Mouse (Mus musculus): ENCODE data around the gene Prr15l. TPM values are rescaled to one million over a fixed set of nuclear protein-coding genes. Genes with fewer than 3 reads are reported as not detected.
A peak's percentile ranks its signal among the peaks of the same experiment; 100 is the strongest.

The Prr15l gene
- polyA plus RNA-seq, 1 experiment from 2014 or later = not detected

DNA sequence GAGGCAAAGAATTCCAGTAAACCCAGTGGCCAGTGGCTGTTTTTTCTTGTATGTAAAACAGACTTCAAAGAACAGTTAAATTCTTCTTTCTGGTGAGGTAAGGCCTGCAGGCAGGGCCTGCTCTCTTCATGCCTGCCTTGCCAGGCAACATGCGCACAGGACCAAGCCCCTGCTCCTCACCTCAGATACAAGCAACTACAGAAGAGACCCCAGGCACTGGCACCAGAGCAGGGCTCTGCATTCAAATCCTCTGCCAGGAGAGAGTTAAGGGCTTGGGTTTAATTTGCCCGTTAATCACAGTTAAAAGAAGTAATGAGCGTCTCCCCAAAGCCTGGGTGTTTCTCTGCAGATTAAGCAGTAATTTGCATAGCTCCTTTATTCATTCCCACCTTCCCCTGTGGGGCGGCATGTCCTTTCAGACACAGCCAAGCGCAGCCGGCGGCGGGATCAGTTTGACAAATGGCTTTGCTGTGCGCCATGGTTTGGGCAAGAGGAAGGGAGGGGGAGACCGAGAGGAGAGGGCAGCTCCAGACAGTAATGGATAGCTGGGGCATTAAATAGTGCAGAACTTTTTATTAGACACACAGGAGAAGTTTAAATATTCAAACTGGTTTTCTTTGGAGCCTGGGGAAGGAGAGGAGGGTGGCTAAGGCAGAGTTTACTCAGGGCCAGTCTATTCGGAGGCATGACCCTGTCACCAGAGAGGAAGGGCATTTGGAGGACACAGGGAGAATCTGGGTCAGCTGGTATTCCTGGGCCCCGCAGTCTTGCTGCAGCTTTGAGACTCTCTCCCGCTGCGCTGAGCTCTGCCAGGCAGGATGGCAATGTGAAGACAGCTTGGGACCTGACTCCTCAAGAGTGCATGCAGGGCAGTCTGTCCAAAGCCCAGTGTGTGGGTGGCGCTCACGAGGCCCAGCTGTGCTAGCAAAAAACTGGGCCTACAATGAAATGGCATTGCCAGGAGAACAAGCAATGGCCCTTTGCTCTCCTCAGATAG is 25.0 kb upstream of the Prr15l start:
- Histone ChIP-seq H3K9me3 (no peaks in the 10 kb centered on the region), H3K36me3 (peaks cover 6% of the 10 kb centered on the region), H3K27me3 (no peaks in the 10 kb centered on the region), H3K4me1 (replicated peaks) (peaks cover 88% of the 10 kb centered on the region), H3K9ac (replicated peaks) (peak overlapping the region; percentile 21; the same call in 1 of the 2 replicates), H3K27ac (peak overlapping the region; percentile 92), H3K4me2 (replicated peaks) (0 out of 2 replicates have a peak overlapping the region, but pooled peaks have one; percentile 22), H3K4me3 (replicated peaks) (no peak overlapping the region)
- WGBS = 3% methylated on average over 16 of the region's 16 CpGs
- ATAC-seq = peak; percentile 76

- no peak for ATAC-seq
Observed at GRCm38 (mm10) chr11:96906431-96907161, 21.3 kb upstream of the Prr15l start.

GRCm38 (mm10) chr11:96908594-96908993 is 19.3 kb upstream of the Prr15l start:
- H3K36me3 ChIP-seq = peaks cover 42% of the 10 kb centered on the region
- H3K4me2 ChIP-seq (replicated peaks) = no peak overlapping the region
- H3K4me1 ChIP-seq (replicated peaks) = peaks cover 53% of the 10 kb centered on the region
- no peaks in the 10 kb centered on the region for H3K27me3 ChIP-seq
- no peak overlapping the region for H3K9ac ChIP-seq (replicated peaks)
- H3K27ac ChIP-seq = peak overlapping the region; percentile 79; the same call in 1 of the 2 replicates
- no peak for ATAC-seq
- no peak overlapping the region for H3K4me3 ChIP-seq (replicated peaks)
- H3K9me3 ChIP-seq = no peaks in the 10 kb centered on the region
- WGBS = 96% methylated on average over 12 of the region's 12 CpGs

More at GRCm38 (mm10) chr11:96906431-96907161, 21.3 kb upstream of the Prr15l start:
- H3K4me2 ChIP-seq (replicated peaks) = no peak overlapping the region
- 35% methylated on average over 15 of the region's 15 CpGs for WGBS
- peak overlapping the region; percentile 79 for H3K27ac ChIP-seq
- peaks cover 73% of the 10 kb centered on the region for H3K4me1 ChIP-seq (replicated peaks)
- no peaks in the 10 kb centered on the region for H3K9me3 ChIP-seq
- peak overlapping the region; percentile 50; the same call in 1 of the 2 replicates for H3K9ac ChIP-seq (replicated peaks)
- peaks cover 26% of the 10 kb centered on the region for H3K36me3 ChIP-seq
- no peak overlapping the region for H3K4me3 ChIP-seq (replicated peaks)
- no peaks in the 10 kb centered on the region for H3K27me3 ChIP-seq

DNA sequence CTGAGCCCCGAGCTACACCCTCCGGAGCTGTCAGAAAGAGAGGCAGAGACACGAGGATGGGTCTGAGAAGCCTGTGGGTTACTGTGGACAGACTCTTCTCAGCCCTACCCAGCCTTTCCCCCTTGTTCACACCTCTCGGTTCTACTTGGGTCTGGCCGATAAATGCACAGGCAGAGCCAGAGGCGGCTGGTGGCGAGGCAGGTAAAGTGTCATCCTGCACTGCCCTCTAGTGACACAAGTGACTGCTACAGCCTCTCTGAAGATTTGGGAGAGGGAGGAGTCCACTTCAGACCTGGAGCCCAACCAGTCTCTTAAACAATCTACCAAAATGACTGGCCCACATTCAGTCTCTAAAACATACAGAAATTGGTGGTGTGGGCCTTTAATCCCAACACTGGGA is 17.9 kb upstream of the Prr15l start:
- Histone ChIP-seq H3K9ac (replicated peaks) (no peak overlapping the region), H3K36me3 (peaks cover 42% of the 10 kb centered on the region), H3K9me3 (no peaks in the 10 kb centered on the region), H3K4me2 (replicated peaks) (no peak overlapping the region), H3K4me3 (replicated peaks) (no peak overlapping the region), H3K27me3 (no peaks in the 10 kb centered on the region), H3K4me1 (replicated peaks) (peaks cover 53% of the 10 kb centered on the region), H3K27ac (peak overlapping the region; percentile 40; the same call in 1 of the 2 replicates)
- whole genome bisulfite sequencing = 20% methylated on average over 7 of the region's 7 CpGs
- ATAC-seq = peak; percentile 79

DNA sequence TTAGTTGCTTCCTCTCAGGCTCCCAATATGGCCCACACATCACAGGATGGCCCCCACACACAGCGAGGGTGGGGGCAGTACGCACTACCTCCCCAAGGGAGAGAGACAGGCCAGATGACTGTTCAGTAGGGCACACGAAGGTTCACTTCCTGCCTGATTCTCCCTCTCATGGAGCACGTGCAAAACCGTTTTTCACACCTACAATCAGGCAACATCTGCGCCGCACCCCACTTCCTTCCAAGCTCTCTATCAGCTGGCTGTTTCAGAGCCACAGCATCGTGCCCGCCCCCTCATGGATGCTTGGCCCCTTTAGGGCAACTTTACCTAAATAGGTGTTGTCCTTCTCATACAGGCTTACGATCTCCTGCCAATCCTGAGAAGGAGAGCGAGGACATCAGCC is 15.2 kb upstream of the Prr15l start:
- Histone ChIP-seq H3K9me3 (no peaks in the 10 kb centered on the region), H3K4me2 (replicated peaks) (no peak overlapping the region), H3K4me3 (replicated peaks) (no peak overlapping the region), H3K27ac (no peak overlapping the region), H3K36me3 (peaks cover 38% of the 10 kb centered on the region), H3K4me1 (replicated peaks) (peaks cover 36% of the 10 kb centered on the region), H3K27me3 (0 out of 2 replicates have a peak, but pooled peaks cover 2% of the 10 kb centered on the region), H3K9ac (replicated peaks) (0 out of 2 replicates have a peak overlapping the region, but pooled peaks have one; percentile 12)
- 92% methylated on average over 11 of the region's 11 CpGs for WGBS
- ATAC-seq = no peak

GRCm38 (mm10) chr11:96916044-96916884 is 11.6 kb upstream of the Prr15l start, which contains the start of gene Cdk5rap3:
Gene Cdk5rap3, minus strand, starts transcription at chr11:96916496.
- Histone ChIP-seq H3K9me3 (no peaks in the 10 kb centered on the region), H3K27ac (peak within 1 kb of the TSS; percentile 72), H3K27me3 (0 out of 2 replicates have a peak, but pooled peaks cover 4% of the 10 kb centered on the region), H3K4me3 (replicated peaks) (peak within 1 kb of the TSS; percentile 78), H3K4me1 (replicated peaks) (peaks cover 15% of the 10 kb centered on the region), H3K9ac (replicated peaks) (peak within 1 kb of the TSS; percentile 79), H3K36me3 (peaks cover 20% of the 10 kb centered on the region), H3K4me2 (replicated peaks) (peak within 1 kb of the TSS; percentile 98)
- peak; percentile 99 for ATAC-seq
- under 1% methylated on average over 55 of the region's 55 CpGs for WGBS

DNA sequence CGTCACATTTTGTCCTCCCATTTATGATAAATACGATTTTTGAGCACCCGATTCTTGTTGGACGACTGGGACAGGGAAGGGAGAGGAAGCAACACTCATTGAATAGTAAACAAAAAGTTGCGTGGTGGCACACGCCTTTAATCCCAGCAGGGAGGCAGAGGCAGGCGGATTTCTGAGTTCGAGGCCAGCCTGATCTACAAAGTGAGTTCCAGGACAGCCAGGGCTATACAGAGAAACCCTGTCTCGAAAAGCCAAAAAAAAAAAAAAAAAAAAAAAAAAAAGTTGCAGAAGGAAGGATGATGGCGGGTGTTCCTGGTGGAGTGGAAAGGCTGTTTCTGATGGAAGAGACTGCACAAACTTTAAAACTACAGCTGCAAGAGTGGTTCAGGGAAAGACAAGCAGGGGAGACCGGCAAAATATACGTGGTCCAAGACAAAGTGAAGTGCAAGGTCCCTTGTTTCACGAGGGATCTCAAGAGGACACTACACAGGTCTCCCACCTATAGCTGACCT is 11.0 kb upstream of the Prr15l start:
- no peaks in the 10 kb centered on the region for H3K9me3 ChIP-seq
- 0 out of 2 replicates have a peak, but pooled peaks cover 4% of the 10 kb centered on the region for H3K27me3 ChIP-seq
- H3K4me1 ChIP-seq (replicated peaks) = peaks cover 15% of the 10 kb centered on the region
- no peak overlapping the region for H3K9ac ChIP-seq (replicated peaks)
- no peak overlapping the region for H3K27ac ChIP-seq
- 36% methylated on average over 13 of the region's 13 CpGs for WGBS
- H3K4me3 ChIP-seq (replicated peaks) = peak overlapping the region; percentile 26; the same call in 1 of the 2 replicates
- H3K36me3 ChIP-seq = peaks cover 13% of the 10 kb centered on the region
- H3K4me2 ChIP-seq (replicated peaks) = peak overlapping the region; percentile 39
- no peak for ATAC-seq

- Histone ChIP-seq H3K27me3 (0 out of 2 replicates have a peak, but pooled peaks cover 4% of the 10 kb centered on the region), H3K4me1 (replicated peaks) (peaks cover 15% of the 10 kb centered on the region), H3K36me3 (peaks cover 9% of the 10 kb centered on the region), H3K9ac (replicated peaks) (no peak overlapping the region), H3K27ac (no peak overlapping the region), H3K9me3 (no peaks in the 10 kb centered on the region), H3K4me3 (replicated peaks) (no peak overlapping the region), H3K4me2 (replicated peaks) (no peak overlapping the region)
- no peak for ATAC-seq
- WGBS = 89% methylated on average over 6 of the region's 6 CpGs
Observed at GRCm38 (mm10) chr11:96917415-96917814, 10.5 kb upstream of the Prr15l start.

GRCm38 (mm10) chr11:96919003-96919402 is 8.9 kb upstream of the Prr15l start:
- Histone ChIP-seq H3K4me1 (replicated peaks) (peaks cover 15% of the 10 kb centered on the region), H3K36me3 (no peaks in the 10 kb centered on the region), H3K9ac (replicated peaks) (no peak overlapping the region), H3K27ac (no peak overlapping the region), H3K4me3 (replicated peaks) (no peak overlapping the region), H3K4me2 (replicated peaks) (no peak overlapping the region), H3K27me3 (0 out of 2 replicates have a peak, but pooled peaks cover 4% of the 10 kb centered on the region), H3K9me3 (no peaks in the 10 kb centered on the region)
- ATAC-seq = no peak
- WGBS = 57% methylated on average over 6 of the region's 6 CpGs

DNA sequence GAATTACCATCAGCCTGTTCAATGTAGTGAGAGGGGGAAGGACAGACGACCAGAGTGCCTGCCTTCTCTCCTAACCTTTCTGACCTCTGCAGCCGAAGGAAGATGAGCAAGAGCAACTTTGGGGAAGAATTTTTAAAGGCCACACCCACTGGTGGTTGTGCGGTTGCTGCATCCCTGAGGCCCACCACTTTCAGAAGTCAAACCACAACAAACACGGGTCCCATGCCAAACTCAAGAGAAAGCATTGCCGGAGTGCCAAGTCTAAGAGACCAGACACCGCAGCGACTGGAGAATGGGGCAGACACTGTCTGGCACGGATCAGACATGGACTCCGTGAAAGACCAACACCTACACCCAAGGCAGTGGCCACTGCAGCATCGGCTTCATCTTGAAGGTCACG is 3.0 kb upstream of the Prr15l start:
- Histone ChIP-seq H3K4me3 (replicated peaks) (no peak overlapping the region), H3K27ac (no peak overlapping the region), H3K9me3 (no peaks in the 10 kb centered on the region), H3K4me2 (replicated peaks) (no peak overlapping the region), H3K36me3 (no peaks in the 10 kb centered on the region), H3K9ac (replicated peaks) (no peak overlapping the region), H3K27me3 (peaks cover 22% of the 10 kb centered on the region), H3K4me1 (replicated peaks) (0 out of 2 replicates have a peak, but pooled peaks cover 4% of the 10 kb centered on the region)
- no peak for ATAC-seq
- 85% methylated on average over 11 of the region's 11 CpGs for WGBS

All from midbrain, embryonic 13.5 days (tissue).